Mouse (Mus musculus) embryonic facial prominence, embryonic 11.5 days (tissue): ENCODE results near the gene Maml3. TPM values are rescaled to one million over a fixed set of nuclear protein-coding genes. Genes with fewer than 3 reads are reported as not detected.

ENCODE experiments used
- ATAC-seq: fragments of 200-750 bp; cut with Nextera tagmentation; replicated peaks from 2 replicates; pipeline ENCODE4 v1.8.0; 2017; ENCODE audit warnings: low read depth; ENCODE audit not compliant: insufficient number of reproducible peaks, low FRiP score, low TSS enrichment
- DNase-seq: peaks from one replicate; pipeline ENCODE4 v3.0.0-alpha.2; 2015; ENCODE audit warnings: low spot score
- H3K27ac ChIP-seq: fragments of 300-500 bp; sonication (generic); replicated peaks from 2 replicates; pipeline ENCODE4 v1.5.1; 2014; ENCODE audit warnings: mild to moderate bottlenecking, low read depth, low read length, control low read depth
- H3K27me3 ChIP-seq: fragments of 300-500 bp; sonication (generic); 2 replicates; pipeline ENCODE4 v1.6.1; 2014; ENCODE audit warnings: mild to moderate bottlenecking, low read length, moderate library complexity, mixed read lengths; ENCODE audit not compliant: control insufficient read depth, insufficient read depth
- H3K36me3 ChIP-seq: fragments of 300-500 bp; sonication (generic); replicated peaks from 2 replicates; pipeline ENCODE4 v1.6.1; 2014; ENCODE audit warnings: low read depth, mild to moderate bottlenecking, low read length, moderate library complexity, mixed read lengths; ENCODE audit not compliant: control insufficient read depth, insufficient read depth
- H3K4me1 ChIP-seq: fragments of 300-500 bp; sonication (generic); 2 replicates; pipeline ENCODE4 v1.6.1; 2014; ENCODE audit warnings: low read length, mixed read lengths; ENCODE audit not compliant: control insufficient read depth, insufficient read depth
- H3K4me2 ChIP-seq: fragments of 300-500 bp; sonication (generic); 2 replicates; pipeline ENCODE4 v1.6.1; 2014; ENCODE audit warnings: low read depth, mild to moderate bottlenecking, control low read depth, low read length, moderate library complexity
- H3K4me3 ChIP-seq: fragments of 300-500 bp; sonication (generic); 2 replicates; pipeline ENCODE4 v1.5.1; 2014; ENCODE audit warnings: low read depth, low read length, control low read depth
- H3K9ac ChIP-seq: fragments of 300-500 bp; sonication (generic); replicated peaks from 2 replicates; pipeline ENCODE4 v1.6.1; 2014; ENCODE audit warnings: mild to moderate bottlenecking, control low read depth, low read length
- H3K9me3 ChIP-seq: fragments of 300-500 bp; sonication (generic); replicated peaks from 2 replicates; pipeline ENCODE4 v1.6.1; 2016; ENCODE audit warnings: mild to moderate bottlenecking, low read length, inconsistent platforms, mixed read lengths; ENCODE audit not compliant: control insufficient read depth
- WGBS: fragments of 180-500 bp; shearing (Covaris S2); extraction: QIAGEN DNeasy Blood & Tissue Kit; methylation state at CpG from one replicate; pipeline ENCODE4 v1.1.7; 2014; 5-methylcytosine and 5-hydroxymethylcytosine counted together
- polyA plus RNA-seq: library from polyadenylated mRNA; unstranded; fragments of >200 nt; fragmentation: Nextera tagmentation; extraction: Ambion mirVana; gene quantifications from 2 replicates; pipeline ENCODE4 v1.2.1, GENCODE M21; 2014

The Maml3 gene
- polyA plus RNA-seq, 1 experiment from 2014 or later: 4.4 TPM

DNA sequence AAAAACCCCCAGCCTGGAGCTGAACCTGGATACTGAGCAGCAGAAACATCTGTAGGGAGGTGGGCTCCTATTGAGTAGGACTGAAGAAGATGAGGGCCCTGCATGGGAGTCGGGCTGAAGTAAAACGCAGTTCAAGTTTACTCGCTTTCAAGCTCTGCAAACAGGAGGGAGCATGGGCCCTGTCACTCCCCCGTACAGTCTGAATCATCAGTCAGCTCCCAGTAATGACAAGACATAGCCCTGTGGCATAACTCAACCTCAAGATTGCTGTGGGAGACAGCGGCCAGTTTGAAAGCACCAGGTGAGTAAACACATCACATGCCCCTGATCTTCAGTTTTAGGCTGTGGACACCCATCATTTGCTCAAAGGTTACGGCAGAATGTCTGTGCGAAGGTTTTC, 139.0 kb downstream of the Maml3 start:
- Histone ChIP-seq H3K27ac (no peak overlapping the region), H3K4me1 (peaks cover 3% of the 10 kb centered on the region; the same call in 1 of the 2 replicates), H3K27me3 (no peaks in the 10 kb centered on the region), H3K9ac (no peak overlapping the region), H3K4me3 (no peak overlapping the region), H3K4me2 (no peak overlapping the region), H3K36me3 (no peaks in the 10 kb centered on the region), H3K9me3 (no peaks in the 10 kb centered on the region)
- DNase-seq (no peak), ATAC-seq (no peak)
- WGBS: 59% methylated on average over 7 of the region's 7 CpGs

DNA sequence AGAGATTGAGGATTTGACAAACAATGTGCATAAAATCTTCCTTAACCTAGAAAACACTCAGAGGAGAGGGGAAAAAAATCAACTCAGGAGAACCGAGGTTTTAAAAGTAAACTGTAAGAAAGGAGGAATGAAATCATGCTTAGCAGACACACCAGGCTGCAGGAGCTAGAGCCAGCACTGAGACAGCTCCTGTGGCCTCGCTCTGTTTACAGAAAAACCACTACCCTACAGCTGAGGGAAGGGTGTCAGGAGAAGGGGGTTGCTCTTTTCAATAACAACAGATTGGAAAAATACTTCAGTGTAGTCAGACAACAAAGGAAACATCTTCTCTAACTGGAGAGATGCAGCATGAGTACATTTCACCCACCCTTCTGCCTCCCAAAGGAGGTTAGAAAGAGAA, 139.4 kb downstream of the Maml3 start:
- no peak for ATAC-seq
- H3K27me3 ChIP-seq: no peaks in the 10 kb centered on the region
- H3K27ac ChIP-seq: no peak overlapping the region
- H3K9ac ChIP-seq: no peak overlapping the region
- no peaks in the 10 kb centered on the region for H3K9me3 ChIP-seq
- DNase-seq: no peak
- H3K4me3 ChIP-seq: no peak overlapping the region
- H3K4me1 ChIP-seq: peaks cover 3% of the 10 kb centered on the region; the same call in 1 of the 2 replicates
- 35% methylated on average over 2 of the region's 2 CpGs for WGBS
- H3K36me3 ChIP-seq: no peaks in the 10 kb centered on the region
- no peak overlapping the region for H3K4me2 ChIP-seq

DNA sequence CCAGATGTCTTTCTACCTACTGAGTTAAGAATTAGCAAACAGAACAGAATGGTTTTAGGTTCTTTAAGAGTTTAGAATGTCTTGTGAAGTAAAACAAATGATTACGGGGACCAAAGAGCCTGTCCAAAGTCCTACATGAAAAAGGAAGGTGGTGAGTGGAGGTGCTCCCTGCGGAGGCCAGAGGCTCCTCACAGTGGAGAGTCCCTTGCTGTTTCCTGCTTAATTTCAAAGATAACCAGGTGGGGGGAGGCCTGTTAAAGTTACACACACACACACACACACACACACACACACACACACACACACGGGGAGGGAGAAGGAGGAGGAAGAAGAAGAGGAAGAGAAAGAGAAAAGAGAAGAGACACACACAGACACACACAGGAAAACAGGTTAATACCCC, 139.9 kb downstream of the Maml3 start:
- Histone ChIP-seq H3K27me3 (no peaks in the 10 kb centered on the region), H3K4me1 (peaks cover 3% of the 10 kb centered on the region; the same call in 1 of the 2 replicates), H3K4me2 (no peak overlapping the region), H3K36me3 (no peaks in the 10 kb centered on the region), H3K4me3 (no peak overlapping the region), H3K9ac (no peak overlapping the region), H3K27ac (no peak overlapping the region), H3K9me3 (no peaks in the 10 kb centered on the region)
- WGBS: 42% methylated on average over 3 of the region's 3 CpGs
- ATAC-seq (no peak), DNase-seq (no peak)

DNA sequence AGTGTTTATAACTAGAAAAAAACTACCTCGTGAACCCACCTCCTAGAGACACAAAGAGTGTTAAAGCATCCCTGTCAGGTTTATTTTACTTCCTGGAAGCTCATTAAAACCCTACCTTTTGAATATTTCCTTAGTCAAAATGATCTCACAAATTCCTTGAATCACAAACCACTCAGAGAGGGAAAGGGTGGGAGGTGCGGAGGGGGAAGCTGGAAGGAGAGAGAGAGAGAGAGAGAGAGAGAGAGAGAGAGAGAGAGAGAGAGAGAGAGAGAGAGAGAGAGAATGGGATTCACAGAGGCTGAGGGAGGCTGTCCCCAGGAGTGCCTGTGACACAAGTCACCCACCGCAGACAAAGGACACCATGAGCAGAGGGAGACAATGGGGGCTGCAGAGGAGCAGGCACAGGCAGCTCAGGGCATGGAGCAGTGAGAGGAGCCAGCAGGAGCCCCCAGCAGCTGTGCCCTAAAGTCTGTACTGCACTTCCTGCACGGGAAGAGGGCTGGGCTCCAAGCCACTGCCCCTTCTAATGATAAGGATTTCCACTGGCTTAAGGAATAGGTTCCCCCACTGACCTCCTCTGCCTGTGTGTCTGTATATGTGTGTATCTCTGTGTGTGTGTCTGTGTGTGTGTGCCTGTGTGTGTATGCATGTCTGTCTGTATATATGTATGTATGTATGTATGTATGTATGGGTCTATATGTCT, 140.8 kb downstream of the Maml3 start:
- H3K4me1 ChIP-seq: peaks cover 3% of the 10 kb centered on the region; the same call in 1 of the 2 replicates
- DNase-seq (no peak), ATAC-seq (peak; percentile 56; the same call in 1 of the 2 replicates)
- H3K27ac ChIP-seq: peak overlapping the region; percentile 43
- H3K36me3 ChIP-seq: no peaks in the 10 kb centered on the region
- 0 out of 2 replicates have a peak overlapping the region, but pooled peaks have one; percentile 10 for H3K9ac ChIP-seq
- no peak overlapping the region for H3K4me2 ChIP-seq
- no peaks in the 10 kb centered on the region for H3K9me3 ChIP-seq
- 15% methylated on average over 4 of the region's 4 CpGs for WGBS
- no peaks in the 10 kb centered on the region for H3K27me3 ChIP-seq
- H3K4me3 ChIP-seq: no peak overlapping the region

DNA sequence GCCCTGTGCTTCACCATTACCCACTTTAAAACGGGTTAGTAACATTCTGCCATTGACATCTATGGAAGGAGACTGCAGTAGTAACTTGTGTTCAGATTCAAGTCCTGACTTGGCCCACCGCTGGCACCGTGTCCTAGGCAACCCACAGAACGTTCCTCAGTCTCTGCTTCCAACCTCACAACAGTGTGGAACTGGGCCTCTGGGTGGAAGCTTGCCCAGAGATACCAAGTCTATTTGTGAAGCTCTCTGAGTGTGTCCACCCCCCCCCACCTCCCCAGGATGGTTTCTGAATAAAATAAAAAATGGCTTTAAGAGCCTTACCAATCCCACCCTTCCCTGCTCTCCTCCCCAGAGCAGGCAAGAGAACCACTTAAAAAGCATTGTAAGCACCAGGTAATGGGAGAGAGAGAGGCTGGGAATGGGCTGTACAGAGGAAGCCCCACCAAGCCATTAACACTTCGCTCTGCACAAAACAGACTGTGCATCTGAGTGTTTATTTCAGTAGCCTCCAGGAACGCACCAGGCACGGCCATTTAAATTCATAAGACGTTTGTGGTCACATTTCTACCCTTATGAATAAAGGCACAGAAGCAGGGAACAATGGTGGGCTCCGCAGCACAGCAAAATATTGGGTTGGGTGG, 141.6 kb downstream of the Maml3 start:
- Histone ChIP-seq H3K4me3 (no peak overlapping the region), H3K9me3 (no peaks in the 10 kb centered on the region), H3K4me2 (no peak overlapping the region), H3K36me3 (no peaks in the 10 kb centered on the region), H3K27me3 (no peaks in the 10 kb centered on the region), H3K4me1 (peaks cover 3% of the 10 kb centered on the region; the same call in 1 of the 2 replicates), H3K27ac (no peak overlapping the region), H3K9ac (no peak overlapping the region)
- ATAC-seq (no peak), DNase-seq (no peak)
- 81% methylated on average over 9 of the region's 9 CpGs for WGBS

DNA sequence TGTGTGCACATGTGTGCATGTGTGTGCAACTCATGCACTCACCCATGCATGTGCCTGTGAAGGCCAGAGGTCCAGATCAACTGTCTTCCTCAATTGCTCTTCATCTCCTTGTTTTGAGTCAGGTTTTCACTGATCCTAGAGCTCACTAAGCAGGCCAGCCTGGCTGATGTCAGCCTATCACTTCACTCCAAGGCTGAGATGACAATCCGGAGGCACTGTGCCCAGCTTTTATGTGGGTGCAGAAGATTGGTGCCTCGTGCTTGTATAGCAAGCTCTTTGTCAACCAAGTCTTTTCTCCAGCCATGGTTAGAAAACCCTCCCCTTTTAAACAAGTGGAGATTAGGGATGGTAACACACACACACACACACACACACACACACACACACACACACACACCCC, 146.1 kb downstream of the Maml3 start:
- no peaks in the 10 kb centered on the region for H3K9me3 ChIP-seq
- 86% methylated on average over 2 of the region's 2 CpGs for WGBS
- no peak overlapping the region for H3K9ac ChIP-seq
- no peaks in the 10 kb centered on the region for H3K4me1 ChIP-seq
- no peak overlapping the region for H3K27ac ChIP-seq
- DNase-seq (no peak), ATAC-seq (no peak)
- H3K27me3 ChIP-seq: no peaks in the 10 kb centered on the region
- no peak overlapping the region for H3K4me2 ChIP-seq
- H3K4me3 ChIP-seq: no peak overlapping the region
- H3K36me3 ChIP-seq: no peaks in the 10 kb centered on the region

DNA sequence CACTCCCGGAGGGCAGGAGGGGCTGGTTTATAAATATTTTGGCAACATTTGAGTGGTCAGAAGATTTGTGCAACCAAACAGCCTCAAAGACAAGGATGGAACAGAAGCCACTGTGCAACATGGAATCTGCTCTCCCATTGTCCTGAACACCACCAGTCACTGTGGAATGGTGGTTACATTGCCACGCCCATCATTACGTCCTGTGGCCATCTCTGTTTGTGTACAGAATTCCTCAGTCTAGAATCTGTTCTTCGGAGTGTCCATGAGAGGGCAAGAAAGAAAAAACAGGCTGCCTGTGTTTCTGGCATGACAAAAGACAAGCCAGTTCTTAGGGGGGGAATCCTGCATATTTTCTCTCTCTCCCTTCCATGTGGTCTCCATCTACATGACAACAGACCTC, 150.4 kb downstream of the Maml3 start:
- Histone ChIP-seq H3K27me3 (no peaks in the 10 kb centered on the region), H3K27ac (no peak overlapping the region), H3K9me3 (no peaks in the 10 kb centered on the region), H3K4me2 (no peak overlapping the region), H3K36me3 (no peaks in the 10 kb centered on the region), H3K9ac (no peak overlapping the region), H3K4me3 (no peak overlapping the region), H3K4me1 (no peaks in the 10 kb centered on the region)
- WGBS: 71% methylated on average over 4 of the region's 4 CpGs
- no peak for DNase-seq
- ATAC-seq: no peak

DNA sequence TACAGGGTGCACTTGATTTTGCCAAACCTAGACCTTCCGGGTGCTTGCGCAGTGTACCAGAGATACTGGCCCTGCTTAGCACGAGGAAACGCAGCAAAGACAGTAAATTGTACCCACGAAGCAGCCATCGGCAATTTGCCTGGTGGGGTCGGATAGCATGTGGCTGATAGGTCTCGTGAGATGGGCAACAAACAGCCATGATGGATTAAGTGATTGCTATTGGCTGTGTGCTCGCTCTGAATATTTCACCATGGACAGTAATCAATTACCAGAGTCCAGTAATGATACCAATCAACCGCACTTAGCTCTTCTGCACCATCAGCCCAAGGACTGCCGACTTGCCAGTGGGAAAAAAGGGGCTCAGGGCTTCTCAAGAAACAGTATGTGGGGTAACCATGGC, 150.9 kb downstream of the Maml3 start:
- H3K4me3 ChIP-seq: no peak overlapping the region
- no peaks in the 10 kb centered on the region for H3K9me3 ChIP-seq
- H3K9ac ChIP-seq: no peak overlapping the region
- no peaks in the 10 kb centered on the region for H3K4me1 ChIP-seq
- H3K27me3 ChIP-seq: no peaks in the 10 kb centered on the region
- no peaks in the 10 kb centered on the region for H3K36me3 ChIP-seq
- H3K4me2 ChIP-seq: no peak overlapping the region
- ATAC-seq (no peak), DNase-seq (no peak)
- WGBS: 84% methylated on average over 11 of the region's 11 CpGs
- no peak overlapping the region for H3K27ac ChIP-seq
